ENCODE assay signal across 7 mouse cellular contexts in genomic region chr15:79952504-79953231, GRCm38 (mm10). TPM values are rescaled to one million over a fixed set of nuclear protein-coding genes. Genes with fewer than 3 reads are reported as not detected.
DNase-seq lines count a peak whose midpoint lies in the region; ATAC-seq and TF ChIP-seq lines count a peak whose summit lies in the region.

No protein-coding gene starts in this region.

- H3K36me3 ChIP-seq in ES-E14 (ENCODE audit: control insufficient read depth, insufficient read depth, low read length, poor library complexity, severe bottlenecking): peaks cover 19% of the 10 kb centered on the region; the same call in 1 of the 2 replicates
- H3K36me3 ChIP-seq in hindbrain, postnatal 0 days (ENCODE audit: insufficient read depth, low read length): no peaks in the 10 kb centered on the region
- H3K36me3 ChIP-seq in lung, embryonic 16.5 days (ENCODE audit: control insufficient read depth, insufficient read depth, low read length): no peaks in the 10 kb centered on the region

- H3K27me3 ChIP-seq in hindbrain, postnatal 0 days (ENCODE audit: insufficient read depth, low read length): no peaks in the 10 kb centered on the region
- no peaks in the 10 kb centered on the region for H3K27me3 ChIP-seq in lung, embryonic 16.5 days (ENCODE audit: control insufficient read depth, insufficient read depth, low read depth, low read length)

- no peaks in the 10 kb centered on the region for H3K9me3 ChIP-seq in ES-E14 (ENCODE audit: control insufficient read depth, insufficient read depth, low read depth, low read length)
- no peaks in the 10 kb centered on the region for H3K9me3 ChIP-seq in hindbrain, postnatal 0 days (ENCODE audit: low read length)
- no peaks in the 10 kb centered on the region for H3K9me3 ChIP-seq in lung, embryonic 16.5 days (ENCODE audit: control insufficient read depth, low read length)

- no peak overlapping the region for H3K27ac ChIP-seq in ES-E14 (ENCODE audit: insufficient read depth, low read depth, low read length, poor library complexity, severe bottlenecking)
- H3K27ac ChIP-seq in hindbrain, postnatal 0 days: no peak overlapping the region
- H3K27ac ChIP-seq in lung, embryonic 16.5 days (ENCODE audit: low read length): peak overlapping the region; percentile 60

- peak overlapping the region; percentile 7; the same call in 1 of the 2 replicates for H3K9ac ChIP-seq in ES-E14 (ENCODE audit: insufficient read depth, low read depth, low read length, poor library complexity, severe bottlenecking)
- H3K9ac ChIP-seq in hindbrain, postnatal 0 days (replicated peaks; ENCODE audit: low read length): no peak overlapping the region
- H3K9ac ChIP-seq in lung, embryonic 16.5 days (ENCODE audit: low read length): 0 out of 2 replicates have a peak overlapping the region, but pooled peaks have one; percentile 11

- 38% methylated on average over 11 of the region's 11 CpGs for WGBS in hindbrain, postnatal 0 days
- WGBS in lung, embryonic 16.5 days: 24% methylated on average over 11 of the region's 11 CpGs

- no peak overlapping the region for H3K4me3 ChIP-seq in ES-E14 (ENCODE audit: insufficient read depth in 1 of 2, low read depth in 1 of 2, low read length in 2 of 2, poor library complexity in 1 of 2, severe bottlenecking in 1 of 2)
- H3K4me3 ChIP-seq in hindbrain, postnatal 0 days (ENCODE audit: low read length): no peak overlapping the region
- no peak overlapping the region for H3K4me3 ChIP-seq in lung, embryonic 16.5 days (ENCODE audit: low read length)

- DNase-seq in ES-E14 (ENCODE audit: low read depth, low spot score): no peak
- peak; percentile 93 for DNase-seq in adrenal gland, adult 2 months
- peak; percentile 36 for DNase-seq in hindbrain, postnatal 0 days (ENCODE audit: low spot score)
- no peak for DNase-seq in cerebellum, adult 11 months
- no peak for DNase-seq in retina, postnatal 1 day
- no peak for DNase-seq in urinary bladder, adult 18-20 months (ENCODE audit: low spot score in 2 of 2)

- no peak overlapping the region for H3K4me2 ChIP-seq in hindbrain, postnatal 0 days (ENCODE audit: low read depth, low read length)
- peak overlapping the region; percentile 28; the same call in 1 of the 2 replicates for H3K4me2 ChIP-seq in lung, embryonic 16.5 days (ENCODE audit: low read depth, low read length)

- ATAC-seq in hindbrain, postnatal 0 days: no peak
- peak; percentile 53 for ATAC-seq in lung, embryonic 16.5 days (ENCODE audit: low read depth)

- H3K4me1 ChIP-seq in ES-E14 (ENCODE audit: control insufficient read depth in 2 of 2, insufficient read depth in 2 of 2, low read length in 2 of 2, poor library complexity in 1 of 2): peaks cover 12 to 49% of the 10 kb centered on the region in 2 experiments
- H3K4me1 ChIP-seq in hindbrain, postnatal 0 days (ENCODE audit: insufficient read depth, low read length): peaks cover 31% of the 10 kb centered on the region
- H3K4me1 ChIP-seq in lung, embryonic 16.5 days (replicated peaks; ENCODE audit: control insufficient read depth, insufficient read depth, low read length): peaks cover 30% of the 10 kb centered on the region

- in situ Hi-C loops in ES-E14 (cut with MboI; ENCODE audit: low sequenced_read_pairs in 2 of 2, unreplicated experiment in 2 of 2): no loop called here

- no peak for TF ChIP-seq CTCF in hindbrain, postnatal 0 days (IDR thresholded peaks at IDR 0.05; ENCODE audit: low read depth)

TF ChIP-seq in ES-E14, 5 proteins besides CTCF, POLR2A, EP300 and RAD21:
- TF ChIP-seq MAFK (IDR thresholded peaks at IDR 0.05; ENCODE audit: insufficient read depth, low read depth, low read length) (no peak), HCFC1 (IDR thresholded peaks at IDR 0.05; ENCODE audit: borderline replicate concordance, insufficient read depth, low read length) (no peak), ZC3H11A (IDR thresholded peaks at IDR 0.05; ENCODE audit: borderline replicate concordance, low read depth, low read length) (no peak), ZNF384 (IDR thresholded peaks at IDR 0.05; ENCODE audit: low read depth, low read length) (no peak), CHD2 (IDR thresholded peaks at IDR 0.05; ENCODE audit: low read depth, low read length) (no peak)

RNA-seq across cellular contexts. Expression of gene Cbx7, which starts 18.3 kb away (rescaled TPM):
- 171 and 233 TPM in 2 replicates for total RNA-seq in ES-E14 (2012; rRNA removed)
- total RNA-seq in adrenal gland, adult 2 months (2021): 10 to 100 TPM; 15.6 to 29.8 TPM
- 35.2 and 41.3 TPM in 2 replicates for polyA plus RNA-seq in adrenal gland, adult 2 months (2012; rRNA removed)
- 5.1 and 9.5 TPM in 2 replicates for total RNA-seq in hindbrain, postnatal 0 days (2014; rRNA removed)
- polyA plus RNA-seq in hindbrain, postnatal 0 days (2015; fragmentation: Nextera tagmentation; extraction: Ambion mirVana): 2.9 and 3.1 TPM in 2 replicates
- polyA plus RNA-seq in lung, embryonic 16.5 days (2015; fragmentation: Nextera tagmentation; extraction: Ambion mirVana): 3.1 and 4.3 TPM in 2 replicates

Comparison
In these comparisons a context has a peak if more than half of its experiments do, and no peak if none do; other contexts are left out.
1. DNase-seq: peak in adrenal gland, adult 2 months (single experiment) and hindbrain, postnatal 0 days (single experiment); none in ES-E14 (single experiment), cerebellum, adult 11 months (single experiment), retina, postnatal 1 day (single experiment) and urinary bladder, adult 18-20 months (0 of 2).